Mouse (Mus musculus) G1E (cell line): ENCODE results near the gene Ulk4.

Experiments used
- CTCF ChIP-seq: IDR thresholded peaks from 2 replicates; pipeline ENCODE4 v1.5.1; 2012; ENCODE audit warnings: low read depth, low read length, inconsistent platforms, mixed read lengths
- GATA1 ChIP-seq: IDR thresholded peaks from 2 replicates; pipeline ENCODE4 v1.6.1; 2012; ENCODE audit warnings: borderline replicate concordance, low read length, inconsistent platforms, mixed read lengths
- GATA2 ChIP-seq: IDR thresholded peaks from 2 replicates; pipeline ENCODE4 v1.6.1; 2012; ENCODE audit warnings: low read depth, low read length, inconsistent platforms, borderline replicate concordance
- POLR2AphosphoS5 ChIP-seq: IDR thresholded peaks from 2 replicates; pipeline ENCODE4 v1.6.1; 2012; ENCODE audit warnings: low read depth, low read length, inconsistent platforms; ENCODE audit not compliant: insufficient replicate concordance
- TAL1 ChIP-seq: conservative IDR thresholded peaks from 2 replicates; pipeline ENCODE4 v1.6.1; 2012; ENCODE audit warnings: low read depth, low read length, inconsistent platforms, mixed read lengths

DNA sequence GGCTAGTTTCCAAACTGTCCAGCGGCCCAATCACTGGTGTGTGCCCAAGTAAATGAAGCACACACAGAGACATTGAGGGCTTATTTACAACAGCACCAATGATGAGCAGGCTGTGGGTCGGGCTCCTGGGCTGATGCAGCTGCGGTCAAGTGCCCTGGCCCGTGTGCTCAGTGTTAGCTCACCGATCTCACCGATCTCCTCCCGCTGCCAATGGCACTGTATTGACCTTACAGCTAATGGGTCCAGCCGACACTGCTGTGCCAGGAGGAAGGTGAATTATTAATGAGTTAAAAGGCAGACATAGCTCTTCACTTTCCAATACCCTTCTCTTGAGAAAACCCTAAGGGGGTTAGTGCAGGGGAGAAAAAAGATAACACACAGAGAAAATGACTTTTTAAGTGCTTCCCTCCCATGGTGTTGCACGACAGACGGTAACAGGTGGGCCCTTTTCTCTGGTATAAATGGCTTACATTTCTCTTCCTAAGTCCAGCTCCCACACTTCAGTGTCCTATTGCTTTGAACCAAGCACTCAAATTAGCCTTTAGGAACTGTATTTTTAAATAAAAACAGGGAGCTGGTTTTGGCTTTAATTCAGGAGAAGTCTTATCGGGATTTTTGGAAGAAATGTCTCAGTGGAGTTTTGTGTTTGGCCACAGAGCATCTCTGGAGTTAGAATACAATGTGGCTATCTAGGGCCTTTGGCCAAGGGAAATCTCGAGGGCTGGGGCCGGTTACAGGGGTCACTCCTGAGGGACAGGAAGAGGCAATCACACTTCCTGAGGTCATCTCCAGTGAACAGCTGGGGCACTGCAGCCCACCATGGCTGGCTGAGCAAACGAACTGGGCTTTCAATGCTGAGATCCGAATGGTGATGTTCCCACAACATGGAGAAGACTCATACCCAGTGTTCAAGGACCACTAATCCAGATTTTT, 282.5 kb downstream of the Ulk4 start:
- TF ChIP-seq CTCF: no peak
- TF ChIP-seq GATA2: no peak
- TF ChIP-seq GATA1: no peak
- TF ChIP-seq TAL1: no peak
- no peak for TF ChIP-seq POLR2AphosphoS5
